Mouse (Mus musculus): ENCODE results near the gene Krt76. TPM values are rescaled to one million over a fixed set of nuclear protein-coding genes. Genes with fewer than 3 reads are reported as not detected.

Gene Krt76
- polyA plus RNA-seq, 1 experiment: not detected

DNA sequence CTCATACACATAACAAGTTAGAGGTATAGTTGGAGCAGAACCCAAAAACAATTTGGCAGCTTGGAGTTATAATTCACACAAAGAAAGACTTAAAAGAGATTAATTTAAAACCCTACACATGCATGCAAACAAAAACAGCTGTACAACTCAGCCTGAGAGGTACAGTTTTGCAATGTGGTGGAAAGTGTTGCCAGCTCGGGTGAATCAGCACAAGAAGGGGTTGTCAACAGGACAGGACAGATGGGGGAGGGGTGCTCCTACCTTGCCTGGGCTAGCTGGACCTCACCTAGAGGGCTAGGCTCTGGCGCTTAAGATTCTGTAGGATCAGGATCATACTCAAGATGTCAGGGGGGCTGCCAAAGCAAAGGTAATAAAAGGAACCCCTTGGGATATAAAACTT, 14.7 kb downstream of the Krt76 start:
- TF ChIP-seq MAX (IDR thresholded peaks at IDR 0.05): no peak
- no peak for TF ChIP-seq USF1 (IDR thresholded peaks at IDR 0.05; ENCODE audit: low read depth)
- TF ChIP-seq CTCF (IDR thresholded peaks at IDR 0.05; ENCODE audit: control insufficient read depth, insufficient read depth, insufficient read length): no peak
- Histone ChIP-seq H3ac (ENCODE audit: control insufficient read depth, insufficient read length, low read depth) (no peak overlapping the region), H3K36me3 (ENCODE audit: control insufficient read depth, insufficient read depth) (no peaks in the 10 kb centered on the region), H3K27me3 (ENCODE audit: control insufficient read depth, insufficient read depth, insufficient read length) (peaks cover 43% of the 10 kb centered on the region), H3K79me2 (ENCODE audit: control insufficient read depth, insufficient read depth) (no peaks in the 10 kb centered on the region), H3K4me3 (ENCODE audit: insufficient read depth, poor library complexity, severe bottlenecking) (no peak overlapping the region), H3K79me3 (ENCODE audit: low read depth) (no peaks in the 10 kb centered on the region)

DNA sequence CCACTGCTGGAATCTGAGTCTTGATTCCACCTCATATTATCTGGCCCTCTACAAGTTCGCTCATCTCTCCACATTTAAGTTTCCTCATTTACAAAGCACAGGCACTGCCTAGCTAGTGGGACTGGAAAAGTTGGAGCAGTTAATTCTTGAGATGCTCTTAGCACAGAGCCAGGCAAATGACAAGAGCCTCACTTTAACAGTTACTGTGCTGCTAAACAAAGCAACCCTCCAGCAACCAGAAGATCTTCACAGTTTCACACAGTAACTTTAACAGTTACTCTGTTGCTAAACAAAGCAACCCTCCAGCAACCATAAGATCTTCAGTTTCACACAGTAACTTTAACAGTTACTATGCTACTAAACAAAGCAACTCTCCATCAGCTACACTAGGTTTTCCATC, 18.3 kb downstream of the Krt76 start:
- Histone ChIP-seq H3K79me3 (ENCODE audit: low read depth) (no peaks in the 10 kb centered on the region), H3K27me3 (ENCODE audit: control insufficient read depth, insufficient read depth, insufficient read length) (peaks cover 75% of the 10 kb centered on the region), H3K79me2 (ENCODE audit: control insufficient read depth, insufficient read depth) (no peaks in the 10 kb centered on the region), H3ac (ENCODE audit: control insufficient read depth, insufficient read length, low read depth) (no peak overlapping the region), H3K36me3 (ENCODE audit: control insufficient read depth, insufficient read depth) (no peaks in the 10 kb centered on the region), H3K4me3 (ENCODE audit: insufficient read depth, poor library complexity, severe bottlenecking) (no peak overlapping the region)
- TF ChIP-seq USF1 (IDR thresholded peaks at IDR 0.05; ENCODE audit: low read depth) (no peak), MYOD1 (IDR thresholded peaks at IDR 0.05; ENCODE audit: control insufficient read depth, insufficient read length, low read depth) (no peak), CEBPB (IDR thresholded peaks at IDR 0.05; ENCODE audit: low read depth) (no peak), CTCF (IDR thresholded peaks at IDR 0.05; ENCODE audit: control insufficient read depth, insufficient read depth, insufficient read length) (no peak), MYOG (IDR thresholded peaks at IDR 0.05; ENCODE audit: control insufficient read depth, extremely low read depth, insufficient read length) (no peak), FOSL1 (IDR thresholded peaks at IDR 0.05; ENCODE audit: insufficient read depth, low read length, poor library complexity, severe bottlenecking) (no peak), MAX (IDR thresholded peaks at IDR 0.05) (no peak)

GRCm38 (mm10) chr15:101873231-101873630, 19.5 kb downstream of the Krt76 start:
- Histone ChIP-seq H3K4me3 (ENCODE audit: insufficient read depth, poor library complexity, severe bottlenecking) (no peak overlapping the region), H3K27me3 (ENCODE audit: control insufficient read depth, insufficient read depth, insufficient read length) (peaks cover 82% of the 10 kb centered on the region), H3K36me3 (ENCODE audit: control insufficient read depth, insufficient read depth) (no peaks in the 10 kb centered on the region), H3ac (ENCODE audit: control insufficient read depth, insufficient read length, low read depth) (no peak overlapping the region), H3K79me2 (ENCODE audit: control insufficient read depth, insufficient read depth) (no peaks in the 10 kb centered on the region), H3K79me3 (ENCODE audit: low read depth) (no peaks in the 10 kb centered on the region)
- TF ChIP-seq MAX (IDR thresholded peaks at IDR 0.05) (no peak), CTCF (IDR thresholded peaks at IDR 0.05; ENCODE audit: control insufficient read depth, insufficient read depth, insufficient read length) (no peak), FOSL1 (IDR thresholded peaks at IDR 0.05; ENCODE audit: insufficient read depth, low read length, poor library complexity, severe bottlenecking) (no peak), MYOD1 (IDR thresholded peaks at IDR 0.05; ENCODE audit: control insufficient read depth, insufficient read length, low read depth) (no peak), CEBPB (IDR thresholded peaks at IDR 0.05; ENCODE audit: low read depth) (no peak)

- no peak within 1 kb of the TSS for H3ac ChIP-seq (ENCODE audit: control insufficient read depth, insufficient read length, low read depth)
- H3K79me2 ChIP-seq (ENCODE audit: control insufficient read depth, insufficient read depth): no peaks in the 10 kb centered on the region
- no peaks in the 10 kb centered on the region for H3K79me3 ChIP-seq (ENCODE audit: low read depth)
- no peaks in the 10 kb centered on the region for H3K36me3 ChIP-seq (ENCODE audit: control insufficient read depth, insufficient read depth)
- TF ChIP-seq MYOG (IDR thresholded peaks at IDR 0.05; ENCODE audit: control insufficient read depth, extremely low read depth, insufficient read length) (no peak), FOSL1 (IDR thresholded peaks at IDR 0.05; ENCODE audit: insufficient read depth, low read length, poor library complexity, severe bottlenecking) (no peak), USF1 (IDR thresholded peaks at IDR 0.05; ENCODE audit: low read depth) (no peak), CTCF (IDR thresholded peaks at IDR 0.05; ENCODE audit: control insufficient read depth, insufficient read depth, insufficient read length) (no peak), MYOD1 (IDR thresholded peaks at IDR 0.05; ENCODE audit: control insufficient read depth, insufficient read length, low read depth) (no peak), CEBPB (IDR thresholded peaks at IDR 0.05; ENCODE audit: low read depth) (no peak), MAX (IDR thresholded peaks at IDR 0.05) (no peak)
- H3K4me3 ChIP-seq (ENCODE audit: insufficient read depth, poor library complexity, severe bottlenecking): no peak within 1 kb of the TSS
- peaks cover 82% of the 10 kb centered on the region for H3K27me3 ChIP-seq (ENCODE audit: control insufficient read depth, insufficient read depth, insufficient read length)
Measured at GRCm38 (mm10) chr15:101869431-101869830, 23.3 kb downstream of the Krt76 start, which contains the start of gene Krt77. Gene Krt77, minus strand, starts transcription at chr15:101869705.

- Histone ChIP-seq H3K79me2 (ENCODE audit: control insufficient read depth, insufficient read depth) (no peaks in the 10 kb centered on the region), H3K79me3 (ENCODE audit: low read depth) (no peaks in the 10 kb centered on the region), H3ac (ENCODE audit: control insufficient read depth, insufficient read length, low read depth) (no peak overlapping the region), H3K36me3 (ENCODE audit: control insufficient read depth, insufficient read depth) (no peaks in the 10 kb centered on the region), H3K4me3 (ENCODE audit: insufficient read depth, poor library complexity, severe bottlenecking) (no peak overlapping the region), H3K27me3 (ENCODE audit: control insufficient read depth, insufficient read depth, insufficient read length) (peaks cover 64% of the 10 kb centered on the region)
- TF ChIP-seq CEBPB (IDR thresholded peaks at IDR 0.05; ENCODE audit: low read depth) (no peak), MYOD1 (IDR thresholded peaks at IDR 0.05; ENCODE audit: control insufficient read depth, insufficient read length, low read depth) (no peak), FOSL1 (IDR thresholded peaks at IDR 0.05; ENCODE audit: insufficient read depth, low read length, poor library complexity, severe bottlenecking) (no peak)
Measured at GRCm38 (mm10) chr15:101866754-101867153, 26.0 kb downstream of the Krt76 start.

DNA sequence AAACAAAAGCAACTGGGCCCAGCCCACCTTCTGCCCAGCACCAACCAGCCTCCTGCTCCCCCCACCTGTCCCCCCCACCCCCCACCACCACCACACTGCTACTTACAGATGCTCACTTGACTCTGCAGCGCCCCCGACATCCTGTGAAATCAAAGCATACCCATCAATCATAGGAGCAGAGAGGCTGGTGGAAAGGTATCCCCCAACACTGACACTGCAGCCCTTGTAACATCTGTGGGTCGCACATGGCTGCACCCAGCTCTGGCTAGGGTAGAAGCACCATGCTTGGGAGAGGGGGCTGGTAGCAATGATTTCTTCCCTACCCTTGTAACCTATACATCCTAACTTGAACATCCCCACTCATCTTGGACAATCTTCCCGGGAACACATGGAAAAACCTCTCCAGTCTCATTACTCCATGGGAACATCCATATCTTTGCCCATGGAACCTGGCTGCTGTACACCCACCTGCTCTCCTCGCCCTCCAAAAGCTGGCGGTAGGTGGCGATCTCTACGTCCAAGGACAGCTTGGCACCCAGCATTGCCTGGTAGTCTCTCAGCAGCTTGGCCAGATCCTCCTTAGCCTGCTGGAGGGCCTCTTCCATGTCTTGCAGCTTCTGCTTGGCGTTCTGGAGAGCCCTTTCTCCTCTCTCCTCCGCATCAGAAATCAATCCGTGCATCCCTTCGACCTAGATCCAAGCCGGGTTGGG, 32.1 kb downstream of the Krt76 start:
- Histone ChIP-seq H3K4me3 (ENCODE audit: insufficient read depth, poor library complexity, severe bottlenecking) (no peak overlapping the region), H3ac (ENCODE audit: control insufficient read depth, insufficient read length, low read depth) (no peak overlapping the region), H3K79me2 (ENCODE audit: control insufficient read depth, insufficient read depth) (no peaks in the 10 kb centered on the region), H3K79me3 (ENCODE audit: low read depth) (no peaks in the 10 kb centered on the region), H3K27me3 (ENCODE audit: control insufficient read depth, insufficient read depth, insufficient read length) (peaks cover 59% of the 10 kb centered on the region), H3K36me3 (ENCODE audit: control insufficient read depth, insufficient read depth) (no peaks in the 10 kb centered on the region)
- TF ChIP-seq MYOG (IDR thresholded peaks at IDR 0.05; ENCODE audit: control insufficient read depth, extremely low read depth, insufficient read length) (no peak), MAX (IDR thresholded peaks at IDR 0.05) (no peak), MYOD1 (IDR thresholded peaks at IDR 0.05; ENCODE audit: control insufficient read depth, insufficient read length, low read depth) (no peak), FOSL1 (IDR thresholded peaks at IDR 0.05; ENCODE audit: insufficient read depth, low read length, poor library complexity, severe bottlenecking) (no peak), USF1 (IDR thresholded peaks at IDR 0.05; ENCODE audit: low read depth) (no peak), CEBPB (IDR thresholded peaks at IDR 0.05; ENCODE audit: low read depth) (no peak), CTCF (IDR thresholded peaks at IDR 0.05; ENCODE audit: control insufficient read depth, insufficient read depth, insufficient read length) (no peak)

Measured in C2C12 (cell line).